Mouse (Mus musculus) embryo, embryonic 11.5 days (tissue): ENCODE measurements around the gene Ndufv3.
"Not testable (repeated sequence)": the region's sequence is repeated elsewhere in the genome, so short reads cannot be mapped to it uniquely, and the experiment has no call there.

ENCODE experiments used
- DNase-seq: peaks from one replicate; pipeline ENCODE4 v3.0.0-alpha.2; 2012; ENCODE audit warnings: low read depth, low spot score

Ndufv3 gene

GRCm38 (mm10) chr17:31511792-31512495 lies 8.0 kb upstream of the Ndufv3 start:
- DNase-seq, result peak; percentile 85

GRCm38 (mm10) chr17:31512593-31512992 lies 7.3 kb upstream of the Ndufv3 start:
- no peak for DNase-seq

- DNase-seq, result no peak
These were observed 5.2 kb upstream of the Ndufv3 start for GRCm38 (mm10) chr17:31514696-31515095.

- no peak for DNase-seq
These were observed 470 bp upstream of the Ndufv3 start for GRCm38 (mm10) chr17:31519344-31519945.

GRCm38 (mm10) chr17:31520895-31521294 lies 980 bp downstream of the Ndufv3 start:
- DNase-seq, result no peak

- no peak for DNase-seq
These were observed 2.0 kb downstream of the Ndufv3 start for GRCm38 (mm10) chr17:31521948-31522347.

GRCm38 (mm10) chr17:31525114-31525513 lies 5.2 kb downstream of the Ndufv3 start:
- no peak for DNase-seq

- DNase-seq, result no peak
These were observed 5.9 kb downstream of the Ndufv3 start for GRCm38 (mm10) chr17:31525816-31526215.

GRCm38 (mm10) chr17:31529314-31529713 lies 9.4 kb downstream of the Ndufv3 start:
- DNase-seq, result no peak

GRCm38 (mm10) chr17:31531441-31532158 lies 11.7 kb downstream of the Ndufv3 start:
- no peak for DNase-seq

- DNase-seq, result not testable (repeated sequence)
These were observed 12.4 kb downstream of the Ndufv3 start for GRCm38 (mm10) chr17:31532331-31532730.

- no peak for DNase-seq
These were observed 15.4 kb downstream of the Ndufv3 start for GRCm38 (mm10) chr17:31535358-31535757.

GRCm38 (mm10) chr17:31535871-31536629 lies 16.1 kb downstream of the Ndufv3 start:
- DNase-seq, result no peak

- no peak for DNase-seq
These were observed 20.2 kb downstream of the Ndufv3 start for GRCm38 (mm10) chr17:31540101-31540500.

- no peak for DNase-seq
These were observed 21.0 kb downstream of the Ndufv3 start for GRCm38 (mm10) chr17:31540809-31541459.

- DNase-seq, result no peak
These were observed 21.5 kb downstream of the Ndufv3 start for GRCm38 (mm10) chr17:31541460-31541831.

- no peak for DNase-seq
These were observed 23.7 kb downstream of the Ndufv3 start for GRCm38 (mm10) chr17:31543574-31543973.

- DNase-seq, result no peak
These were observed 26.7 kb downstream of the Ndufv3 start for GRCm38 (mm10) chr17:31546444-31547196.

GRCm38 (mm10) chr17:31547974-31548373 lies 28.1 kb downstream of the Ndufv3 start:
- DNase-seq, result no peak

GRCm38 (mm10) chr17:31549389-31549788 lies 29.5 kb downstream of the Ndufv3 start:
- DNase-seq, result no peak

- DNase-seq, result not testable (repeated sequence)
These were observed 32.7 kb downstream of the Ndufv3 start for GRCm38 (mm10) chr17:31552601-31553000.
